Mouse (Mus musculus): ENCODE results near the gene Ambp. TPM values are rescaled to one million over a fixed set of nuclear protein-coding genes. Genes with fewer than 3 reads are reported as not detected.

The Ambp gene
- total RNA-seq, 2 experiments from 2014 or later: not detected

DNA sequence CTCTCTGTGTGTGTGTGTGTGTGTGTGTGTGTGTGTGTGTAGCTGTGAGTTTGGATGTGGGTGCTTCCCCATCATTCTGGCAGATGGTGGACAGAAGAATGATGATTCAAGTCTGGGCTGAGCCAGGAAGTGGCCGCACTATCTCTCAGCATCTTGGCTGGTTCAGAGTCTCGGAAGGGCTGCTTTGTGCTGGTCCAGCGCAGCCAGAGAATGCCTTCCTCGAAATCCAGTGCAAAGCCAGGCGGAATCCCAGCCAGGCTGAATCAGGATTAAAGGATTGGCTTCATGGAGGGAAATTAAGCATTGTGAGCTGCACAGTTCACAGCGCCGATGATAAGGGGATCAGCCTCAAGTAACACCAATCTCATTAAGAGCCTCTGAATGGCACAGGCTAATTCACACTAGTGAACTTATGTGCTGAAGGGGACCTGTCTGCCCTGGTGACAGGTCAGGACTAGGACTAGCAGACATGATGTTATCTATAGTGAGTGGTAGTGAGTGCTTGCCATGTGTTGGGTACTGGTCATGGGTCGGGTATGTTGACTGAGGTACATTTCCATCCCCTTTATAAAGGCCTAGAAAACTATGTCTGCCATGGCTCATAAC lies 29.6 kb downstream of the Ambp start:
- DNase-seq (ENCODE audit: extremely low spot score in 1 of 2, low spot score in 1 of 2): no peak

DNA sequence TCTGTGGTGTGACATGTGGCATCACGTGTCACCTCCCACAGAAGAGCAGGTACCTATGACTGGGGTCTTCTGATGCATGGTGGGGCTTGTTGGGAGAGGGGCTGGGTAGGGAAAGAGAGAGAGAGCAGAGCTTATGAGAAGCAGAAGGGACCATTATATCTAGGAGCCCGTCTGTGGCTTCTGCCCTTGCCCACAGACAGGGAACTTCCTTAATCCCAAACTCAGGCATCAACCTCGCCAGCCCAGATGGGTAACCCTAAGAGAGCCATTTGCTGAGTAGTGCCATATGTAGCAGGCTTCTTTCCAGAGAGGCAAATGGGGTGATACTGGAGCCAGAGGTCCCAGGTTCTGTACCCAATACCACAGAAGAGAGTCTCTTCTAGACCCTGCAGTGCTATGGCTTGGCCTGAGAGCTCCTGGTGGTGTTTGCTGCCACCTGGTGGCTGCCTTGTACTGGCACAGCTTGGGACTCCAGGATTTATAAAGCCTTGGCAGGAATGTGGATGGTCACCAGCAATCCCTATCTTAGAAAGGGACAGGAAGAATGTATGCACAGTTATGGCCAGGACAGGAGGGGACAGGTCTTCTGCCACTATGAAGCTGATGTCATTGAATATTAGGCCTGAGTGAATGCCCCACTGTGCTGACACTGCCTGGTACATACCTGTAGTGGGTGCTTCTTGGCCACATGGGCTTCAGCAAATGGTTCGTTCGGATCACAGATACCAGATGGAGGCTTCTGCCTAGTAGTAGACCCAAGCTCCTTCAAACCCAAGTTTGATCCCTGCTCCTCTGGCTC lies 35.8 kb downstream of the Ambp start:
- peak; percentile 65 to 88 for DNase-seq (ENCODE audit: extremely low spot score in 1 of 2, low spot score in 1 of 2)

DNA sequence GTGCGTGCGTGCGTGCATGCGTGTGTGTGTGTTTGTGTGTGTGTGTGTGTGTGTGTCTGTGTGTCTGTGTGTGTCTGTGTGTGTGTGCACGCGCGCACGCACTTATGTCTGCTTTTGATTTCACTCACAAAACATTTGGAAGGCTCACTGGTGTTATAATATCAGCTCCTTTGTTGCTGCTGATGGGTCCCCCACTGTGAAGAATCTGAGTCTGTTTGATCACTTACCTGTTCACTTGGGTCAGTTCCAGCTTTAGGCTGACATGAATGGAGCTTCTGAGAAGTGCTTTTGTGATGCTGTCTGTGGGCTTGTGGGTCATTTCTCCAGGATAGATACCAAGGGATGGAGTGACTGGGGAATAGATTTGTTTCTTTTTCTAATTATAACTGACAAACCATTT lies 48.9 kb downstream of the Ambp start:
- DNase-seq (ENCODE audit: extremely low spot score in 1 of 2, low spot score in 1 of 2): no peak

DNA sequence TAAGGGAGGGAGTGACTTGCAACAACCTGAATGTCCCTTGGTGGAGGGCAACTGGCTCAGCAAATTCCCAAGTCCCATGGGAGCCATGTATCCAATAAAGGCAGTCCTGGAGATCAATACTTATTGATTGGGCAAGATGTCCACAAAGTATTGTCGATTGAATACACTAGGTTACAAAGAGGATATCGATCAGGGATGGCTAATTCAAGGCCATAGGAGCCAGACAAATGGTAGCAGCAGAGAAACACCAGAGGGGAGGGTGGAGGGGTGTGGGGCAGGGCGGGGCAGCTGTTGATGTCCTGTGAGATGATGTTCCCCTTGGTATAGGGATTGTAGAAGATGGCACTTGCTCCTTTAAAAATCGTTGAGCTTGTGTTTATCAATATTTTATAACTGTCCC lies 52.6 kb downstream of the Ambp start:
- DNase-seq (ENCODE audit: extremely low spot score in 1 of 2, low spot score in 1 of 2): no peak

DNA sequence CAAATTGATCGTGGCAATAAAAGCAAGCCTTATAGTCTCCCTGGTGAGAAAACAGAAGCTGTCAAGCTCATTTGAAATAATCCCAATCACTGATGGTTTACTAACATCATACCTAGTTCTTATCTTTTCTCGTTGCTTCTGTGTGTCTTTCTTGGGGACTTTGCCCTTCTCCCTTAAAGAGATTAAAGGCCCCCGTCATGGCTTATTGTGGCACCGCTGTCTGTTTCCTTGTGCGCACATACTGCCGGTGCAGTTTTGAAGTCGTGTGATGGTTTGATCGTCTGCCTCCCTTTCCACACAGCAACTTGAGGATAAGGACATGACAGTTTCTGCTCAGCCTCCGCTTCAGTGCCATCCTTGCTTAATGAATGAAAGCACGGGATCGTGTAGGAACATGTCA lies 54.1 kb downstream of the Ambp start:
- no peak for DNase-seq (ENCODE audit: extremely low spot score in 1 of 2, low spot score in 1 of 2)

DNA sequence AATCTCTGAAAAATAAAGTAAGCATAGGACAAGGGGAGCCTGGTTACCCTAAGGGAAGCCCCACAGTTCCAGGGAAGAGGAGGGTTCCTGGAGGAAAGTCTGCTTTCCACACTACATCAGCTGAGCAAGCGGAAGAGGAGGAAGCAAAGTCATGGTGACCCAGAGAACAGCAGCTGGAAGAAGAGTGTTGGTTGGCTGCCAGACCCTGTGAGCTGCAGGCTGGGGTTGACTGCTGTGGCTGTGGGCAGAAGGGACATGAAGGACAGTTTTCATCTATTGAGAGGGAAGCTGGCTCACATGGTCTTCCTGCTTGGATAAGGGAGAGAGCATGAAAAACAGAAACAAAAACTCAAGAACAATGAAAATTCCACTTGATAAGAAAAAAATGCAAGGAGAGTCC lies 57.0 kb downstream of the Ambp start:
- no peak for DNase-seq (ENCODE audit: extremely low spot score in 1 of 2, low spot score in 1 of 2)

Other genes starting within 250 kb of the Ambp start
- 1 to 10 TPM; 2.5 to 3.4 TPM for gene Zfp618, start 189.2 kb downstream of the Ambp start, total RNA-seq (2021)
- gene Kif12, start 17.3 kb upstream of the Ambp start, total RNA-seq (2021): not detected
- gene Col27a1, start 59.2 kb upstream of the Ambp start, total RNA-seq (2021): 1 to 10 TPM; 3.0 to 4.7 TPM
- gene Orm1, start 189.8 kb upstream of the Ambp start, total RNA-seq (2021): not detected
- gene Orm3, start 201.4 kb upstream of the Ambp start, total RNA-seq (2021): not detected
- gene Orm2, start 207.7 kb upstream of the Ambp start, total RNA-seq (2021): not detected
- gene Akna, start 248.6 kb upstream of the Ambp start, total RNA-seq (2021): 1 to 10 TPM; 2.6 to 4.4 TPM